Mouse (Mus musculus) cerebellum, adult 18-20 months (tissue): ENCODE measurements at regions not wholly inside any gene's neighbourhood (a gene's known extent, or its start where the extent isn't known, plus 50 kb on each side); places are given as distances from the start of the nearest gene placed in this dataset.

Experiments
- DNase-seq, 2 experiments: peaks; one replicate each; pipeline ENCODE4 v3.0.0; 2021

GRCm38 (mm10) chr13:111941946-111942345 lies 133.2 kb upstream of the Map3k1 start:
- no peak for DNase-seq

DNA sequence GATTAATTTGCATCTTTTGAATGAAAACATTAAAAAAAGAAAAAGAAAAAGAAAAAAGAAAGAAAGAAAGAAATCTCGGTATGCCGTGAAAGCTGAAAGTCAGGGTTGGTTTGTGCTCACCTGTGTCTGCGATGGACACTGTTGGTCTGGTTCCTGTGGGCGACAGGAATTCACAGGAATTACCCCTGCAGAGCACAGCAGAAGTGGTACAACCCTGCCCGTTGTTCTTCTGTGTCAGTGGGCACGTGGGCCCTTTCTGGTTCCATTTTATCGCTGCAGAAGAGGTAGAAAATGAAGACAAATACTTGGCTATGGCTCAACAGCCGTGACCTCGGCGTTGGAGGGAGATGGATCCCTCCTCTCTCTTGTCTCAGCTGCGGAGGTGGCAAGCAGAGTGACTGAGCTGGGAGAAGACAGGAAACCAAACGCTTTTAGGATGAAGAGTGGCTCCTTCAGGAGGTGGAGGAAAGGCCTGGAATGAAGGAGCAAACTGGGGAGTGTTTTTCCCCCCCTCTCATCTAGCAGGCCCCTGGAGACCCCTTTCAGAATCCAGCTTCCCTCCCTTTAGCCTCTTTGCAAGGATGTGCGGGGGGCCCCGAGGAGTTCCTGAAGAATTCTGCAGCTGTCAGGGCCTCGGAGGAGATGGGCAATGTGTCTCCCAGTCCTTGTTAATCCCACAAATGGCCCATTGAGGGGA lies 134.7 kb upstream of the Map3k1 start:
- no peak for DNase-seq

- DNase-seq, result no peak
Observed at GRCm38 (mm10) chr13:111944089-111944406, 135.3 kb upstream of the Map3k1 start.

DNA sequence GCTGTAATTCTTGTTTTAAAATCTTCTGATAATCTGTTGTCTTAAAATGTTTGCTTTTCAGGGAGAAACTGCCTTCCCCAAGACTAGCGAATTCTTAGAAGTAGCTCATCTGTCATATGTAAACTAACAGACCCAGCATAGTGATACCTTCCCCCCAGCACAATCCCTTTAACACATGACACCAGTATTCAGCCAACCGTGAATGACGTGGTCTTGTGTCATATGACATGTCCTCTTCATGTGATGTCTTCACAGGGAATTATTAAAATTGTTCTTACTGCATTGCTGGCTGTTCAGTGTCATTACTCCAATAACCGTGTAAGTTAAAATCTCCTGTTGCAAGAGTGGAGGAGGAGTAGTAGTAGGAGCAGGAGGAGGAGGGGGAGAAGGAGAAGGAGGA lies 137.5 kb upstream of the Map3k1 start:
- no peak for DNase-seq

DNA sequence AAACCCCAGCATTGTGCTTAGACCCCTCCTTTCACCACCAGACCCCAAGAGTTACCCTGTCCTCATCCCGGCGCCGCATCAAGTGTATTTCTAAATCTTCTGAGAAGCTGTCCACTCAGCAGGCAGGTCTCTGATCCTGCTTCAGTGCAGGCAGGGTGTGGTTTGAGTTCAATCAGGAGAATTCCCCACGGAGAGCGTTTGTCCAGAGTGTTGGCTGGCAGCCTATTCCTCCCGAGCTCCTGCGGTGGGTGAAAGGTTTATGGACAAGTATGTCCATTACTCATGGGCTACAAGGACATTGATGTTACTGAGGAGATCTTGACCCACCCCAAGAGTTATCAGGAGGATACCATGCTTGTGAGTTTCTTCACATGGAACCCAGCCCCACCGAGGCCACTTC lies 138.0 kb upstream of the Map3k1 start:
- no peak for DNase-seq

- DNase-seq, result no peak
Observed at GRCm38 (mm10) chr13:111948395-111948794, 139.6 kb upstream of the Map3k1 start.

- no peak for DNase-seq
Observed at GRCm38 (mm10) chr13:111950042-111950441, 141.2 kb upstream of the Map3k1 start.

DNA sequence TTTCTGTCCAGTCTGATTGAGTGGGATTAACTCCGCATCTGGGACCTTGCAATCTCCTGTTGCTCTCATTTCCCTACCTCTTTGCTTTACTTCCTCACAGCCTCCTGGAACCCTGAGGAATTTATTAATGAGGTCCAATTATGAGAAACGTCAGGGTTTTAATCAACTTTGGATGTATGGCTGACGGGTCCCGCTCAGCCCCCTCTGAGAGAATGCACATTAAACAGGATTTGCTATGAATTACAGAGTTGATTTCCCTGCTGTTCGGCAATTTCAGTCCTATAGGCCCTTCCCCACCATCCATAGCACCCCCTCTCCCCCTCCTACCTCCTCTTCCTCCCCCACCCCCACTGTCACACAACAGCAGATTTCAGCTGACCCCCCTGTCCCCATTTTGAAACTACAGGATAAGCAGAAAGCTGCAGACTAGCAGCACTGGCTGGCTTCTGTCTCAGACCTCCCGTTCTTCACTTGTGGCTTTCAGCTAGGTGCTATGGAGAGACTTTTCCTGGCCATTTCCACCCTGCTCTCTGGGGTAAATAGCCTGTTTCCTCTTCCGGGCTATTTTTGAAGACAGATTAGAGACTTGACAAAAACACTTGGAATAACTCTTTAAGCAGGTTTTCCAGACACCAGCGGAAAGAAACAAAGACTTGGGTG lies 145.2 kb upstream of the Map3k1 start:
- no peak for DNase-seq

DNA sequence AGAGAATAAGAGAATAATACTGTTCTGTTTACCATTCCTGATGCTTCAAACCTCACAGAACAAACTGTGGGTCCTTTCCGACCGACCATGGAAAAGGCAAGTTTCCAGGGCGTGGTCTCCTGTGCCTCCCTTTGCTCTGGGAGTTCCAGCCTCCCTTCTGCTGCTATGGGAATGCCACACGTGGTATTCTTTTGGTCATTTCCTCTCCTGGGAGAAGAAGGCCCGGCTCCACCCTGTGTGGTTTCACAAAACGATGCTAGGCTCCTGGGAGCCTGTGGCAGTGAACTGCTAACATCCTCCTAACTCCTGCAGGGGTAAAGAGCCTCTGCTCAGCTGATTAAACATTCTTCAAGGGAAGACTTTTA lies 145.7 kb upstream of the Map3k1 start:
- no peak for DNase-seq

DNA sequence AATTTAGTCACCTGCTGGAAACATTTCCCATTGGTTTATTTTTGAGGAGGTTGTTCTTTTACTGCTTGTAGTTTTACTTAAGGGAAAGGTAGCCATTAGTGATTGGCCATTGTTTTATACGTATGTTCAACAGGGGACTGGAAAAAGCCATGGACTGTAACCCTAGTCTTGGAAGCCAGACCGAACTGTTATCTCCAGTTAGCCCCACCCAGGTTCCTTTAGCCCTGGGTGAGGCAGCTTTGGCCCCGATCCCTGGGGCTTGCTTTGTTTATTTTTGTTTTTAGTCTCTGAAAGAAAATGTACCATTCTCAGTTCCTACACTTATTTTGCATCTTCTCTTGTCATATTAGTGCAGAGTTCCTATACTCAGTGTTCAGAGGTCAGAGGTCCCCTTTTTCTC lies 148.3 kb upstream of the Map3k1 start:
- DNase-seq, result no peak

DNA sequence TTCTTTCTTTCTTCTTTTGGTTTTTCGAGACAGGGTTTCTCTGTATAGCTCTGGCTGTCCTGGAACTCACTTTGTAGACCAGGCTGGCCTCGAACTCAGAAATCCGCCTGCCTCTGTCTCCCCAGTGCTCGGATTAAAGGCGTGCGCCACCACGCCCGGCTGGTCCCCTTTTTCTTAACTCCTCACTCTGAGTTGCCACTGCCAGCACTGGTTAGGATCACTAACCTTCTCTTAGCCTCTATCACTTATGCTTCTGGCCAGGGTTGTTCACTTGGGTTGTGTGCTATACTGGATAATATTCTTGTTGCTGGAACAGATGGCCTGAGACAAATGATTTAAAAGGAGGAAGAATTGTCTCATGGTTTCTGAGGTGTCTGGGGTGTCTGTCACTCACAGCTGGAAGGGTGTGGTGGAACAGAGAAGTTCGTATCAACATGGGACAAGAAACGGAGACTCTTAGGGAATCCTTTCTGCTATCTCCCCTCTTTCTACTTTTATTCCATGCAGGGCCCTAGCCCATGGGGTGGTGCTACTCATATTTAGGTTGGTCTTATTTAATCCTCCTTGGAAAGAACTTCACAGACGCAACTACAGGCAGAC lies 149.0 kb upstream of the Map3k1 start:
- DNase-seq, result no peak

- DNase-seq, result no peak
Observed at GRCm38 (mm10) chr13:111958421-111958820, 149.6 kb upstream of the Map3k1 start.

- no peak for DNase-seq
Observed at GRCm38 (mm10) chr13:111960036-111960435, 151.2 kb upstream of the Map3k1 start.

DNA sequence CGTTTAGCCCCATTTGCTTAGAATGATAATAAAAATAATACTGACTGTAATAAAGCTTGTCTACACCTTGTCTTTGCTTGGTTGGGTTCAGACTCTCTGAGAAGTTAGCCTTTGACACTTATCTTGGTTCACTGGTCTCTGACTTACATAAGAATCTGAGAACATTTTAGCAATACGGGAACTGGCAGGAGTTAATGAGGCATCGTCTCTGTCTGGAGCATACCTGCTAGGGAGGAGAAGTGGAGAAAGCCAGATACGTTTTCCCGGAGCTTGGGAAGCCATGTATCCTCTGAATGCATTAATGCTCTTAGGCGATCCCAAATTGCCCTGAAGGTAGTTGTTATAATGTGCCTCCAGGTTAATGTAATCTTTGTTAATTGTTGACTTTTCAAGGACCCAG lies 152.6 kb upstream of the Map3k1 start:
- DNase-seq, result no peak

DNA sequence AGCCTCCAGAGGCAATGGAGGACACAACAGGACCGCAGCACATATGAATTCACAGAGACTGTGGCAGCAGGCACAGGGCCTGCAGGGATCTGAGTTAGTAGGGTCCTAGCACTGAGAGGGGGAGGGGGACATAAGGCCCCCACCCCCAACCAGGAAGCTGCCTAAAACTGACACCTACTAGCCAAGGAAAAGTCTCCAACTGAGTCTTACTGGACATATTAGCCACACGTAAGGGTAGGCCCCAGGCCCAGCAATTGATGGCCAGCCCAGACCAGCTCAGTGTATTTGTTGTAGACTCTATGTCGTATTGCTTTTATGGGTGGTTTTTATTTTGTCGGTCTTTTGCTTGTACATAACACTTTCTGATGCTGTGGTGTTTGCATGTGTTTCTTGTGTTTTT lies 153.4 kb upstream of the Map3k1 start:
- DNase-seq, result no peak

DNA sequence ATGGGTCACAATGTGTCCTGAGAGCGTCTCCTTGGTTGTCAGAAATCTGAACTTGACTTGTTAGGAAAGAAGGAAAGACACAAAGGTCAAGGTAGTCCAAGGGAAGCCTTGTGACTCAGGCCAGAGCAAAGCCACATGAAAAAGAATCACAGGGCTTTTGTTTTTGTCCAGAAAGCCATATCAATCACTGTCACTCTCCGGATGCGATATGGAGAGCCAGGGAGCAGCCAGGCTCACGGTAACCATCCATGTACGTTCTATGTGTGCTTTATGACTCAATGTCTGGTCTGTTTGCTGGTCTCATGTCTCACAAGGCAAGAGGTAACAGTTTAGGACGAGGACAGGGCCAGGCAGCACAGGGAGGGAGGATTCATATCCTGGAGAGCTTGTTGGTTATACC lies 157.3 kb upstream of the Map3k1 start:
- DNase-seq, result no peak

GRCm38 (mm10) chr13:111966627-111967026 lies 157.8 kb upstream of the Map3k1 start:
- DNase-seq, result no peak

GRCm38 (mm10) chr13:111968197-111968596 lies 159.4 kb upstream of the Map3k1 start:
- no peak for DNase-seq

GRCm38 (mm10) chr13:111974282-111974681 lies 165.5 kb upstream of the Map3k1 start:
- DNase-seq, result no peak

DNA sequence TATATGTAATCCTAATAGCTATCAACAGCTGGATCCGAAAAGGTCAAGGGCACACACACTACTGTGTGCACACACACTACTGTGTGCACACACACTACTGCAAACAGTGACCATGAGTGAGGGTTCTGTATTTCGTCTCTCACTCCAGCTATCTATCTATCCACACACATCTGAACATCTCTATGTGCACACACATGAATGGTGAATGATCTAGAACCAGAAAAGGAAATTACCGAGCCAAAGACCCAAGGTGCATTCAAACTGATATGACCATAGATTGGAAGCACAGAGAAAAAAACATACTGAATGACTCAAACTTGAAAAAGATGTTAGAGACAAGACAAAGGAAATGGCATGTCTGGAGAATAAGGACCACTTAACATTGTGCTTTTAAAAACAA lies 166.8 kb upstream of the Map3k1 start:
- DNase-seq, result no peak

DNA sequence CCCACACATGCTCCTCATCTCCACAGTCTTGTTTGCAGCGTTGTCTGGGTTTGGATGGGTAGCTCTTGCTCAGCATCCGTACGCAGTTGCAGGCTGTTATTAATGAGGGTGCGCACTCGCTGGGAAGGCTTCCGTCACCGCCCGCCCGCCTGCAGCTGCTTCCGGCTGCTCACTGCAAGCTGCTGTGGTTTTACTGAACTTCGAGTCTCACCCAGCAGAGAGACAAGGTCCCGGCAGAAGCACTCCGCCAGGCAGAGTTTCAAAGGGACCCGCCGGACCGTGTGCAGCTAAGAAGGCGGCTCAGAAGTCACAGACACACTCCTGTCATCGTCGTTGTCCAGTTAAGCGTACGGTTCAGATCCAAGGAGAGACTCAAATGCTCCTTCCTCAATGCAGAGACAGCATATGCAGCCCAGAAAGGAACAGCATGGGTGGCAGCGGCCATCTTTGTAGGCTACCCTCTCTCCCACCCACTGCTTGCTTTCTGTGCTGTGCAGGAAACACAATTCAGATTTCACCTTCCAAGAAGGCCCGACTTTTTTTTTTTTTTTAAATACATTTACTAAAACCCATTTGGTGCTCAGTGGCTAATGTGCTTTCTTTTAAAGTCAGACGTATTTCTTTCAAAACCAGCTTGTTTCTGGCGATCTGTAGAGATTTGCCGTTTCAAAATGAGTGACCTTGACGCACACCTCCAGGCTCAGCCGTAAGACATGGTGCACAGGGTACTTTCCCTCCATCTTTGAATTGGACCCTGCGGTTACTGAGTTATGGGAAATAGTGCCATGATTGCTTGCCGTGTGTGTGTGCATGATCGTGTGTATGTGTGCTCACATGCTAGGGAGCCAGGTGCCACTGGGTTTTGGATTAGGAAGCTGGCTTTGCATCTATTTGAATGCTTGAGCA lies 169.2 kb upstream of the Map3k1 start:
- DNase-seq, result no peak

GRCm38 (mm10) chr13:111978675-111979020 lies 169.9 kb upstream of the Map3k1 start:
- no peak for DNase-seq

DNA sequence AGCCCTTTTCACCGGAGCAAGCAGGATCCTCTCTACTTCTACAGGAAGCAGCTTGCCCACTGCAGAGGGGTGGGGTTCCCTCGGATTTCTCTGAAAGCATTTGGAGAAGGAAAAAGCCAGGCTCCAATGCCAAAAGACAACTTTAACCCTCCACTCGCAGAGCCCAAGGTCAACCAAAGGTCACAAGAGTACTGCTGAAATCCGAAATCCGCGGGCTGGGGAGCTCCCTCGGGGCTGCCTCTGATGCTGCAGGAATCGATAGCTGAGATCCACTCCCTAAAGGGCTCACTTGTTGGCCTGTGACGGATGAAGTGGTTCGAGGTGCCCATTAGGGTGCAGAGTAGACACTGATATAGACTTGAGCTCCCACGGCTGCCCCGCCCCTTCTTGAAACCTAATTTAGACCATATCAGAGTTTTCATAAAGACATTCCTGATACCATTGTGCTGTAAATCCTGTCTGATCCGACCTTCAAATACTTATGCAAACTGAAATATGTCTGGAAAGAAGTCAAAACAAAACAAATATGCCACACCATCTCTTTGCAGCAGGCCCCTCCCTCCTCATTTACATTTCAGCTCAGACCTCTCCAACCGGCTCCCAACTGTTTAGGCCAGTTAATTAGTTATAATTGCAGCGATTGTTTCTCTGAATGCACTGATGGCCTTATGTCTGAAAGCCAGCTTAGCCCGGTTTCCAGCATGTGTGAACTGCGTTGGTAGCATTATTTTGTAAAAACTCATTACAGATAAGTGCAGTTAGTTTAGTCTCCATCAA lies 170.8 kb upstream of the Map3k1 start:
- DNase-seq, result no peak
